Mouse (Mus musculus): ENCODE data around the gene Shisal1. TPM values are rescaled to one million over a fixed set of nuclear protein-coding genes. Genes with fewer than 3 reads are reported as not detected.

Shisal1 gene
- polyA plus RNA-seq, 1 experiment = 0.30 TPM

GRCm38 (mm10) chr15:84393341-84393740, 53.6 kb downstream of the Shisal1 start:
- no peaks in the 10 kb centered on the region for H3K27me3 ChIP-seq (ENCODE audit: control insufficient read depth, insufficient read depth, low read length, poor library complexity, severe bottlenecking)
- no peaks in the 10 kb centered on the region for H3K4me1 ChIP-seq (ENCODE audit: control insufficient read depth, insufficient read depth, low read length)
- H3K27ac ChIP-seq (ENCODE audit: insufficient read depth, low read length) = no peak overlapping the region
- H3K4me3 ChIP-seq (ENCODE audit: low read depth, low read length) = no peak overlapping the region
- no peaks in the 10 kb centered on the region for H3K36me3 ChIP-seq (ENCODE audit: control insufficient read depth, insufficient read depth, low read length, poor library complexity, severe bottlenecking)
- H3K9me3 ChIP-seq (replicated peaks; ENCODE audit: control insufficient read depth, insufficient read depth, low read length, poor library complexity, severe bottlenecking) = no peaks in the 10 kb centered on the region
- no peak overlapping the region for H3K9ac ChIP-seq (ENCODE audit: low read depth, poor library complexity, severe bottlenecking)
- TF ChIP-seq POLR2A (IDR thresholded peaks at IDR 0.05; ENCODE audit: insufficient read depth, low read length) (no peak), CTCF (IDR thresholded peaks at IDR 0.05; ENCODE audit: low read depth, low read length) (peak; percentile 76)

GRCm38 (mm10) chr15:84392840-84393239, 54.1 kb downstream of the Shisal1 start:
- Histone ChIP-seq H3K27ac (ENCODE audit: insufficient read depth, low read length) (no peak overlapping the region), H3K27me3 (ENCODE audit: control insufficient read depth, insufficient read depth, low read length, poor library complexity, severe bottlenecking) (no peaks in the 10 kb centered on the region), H3K4me3 (ENCODE audit: low read depth, low read length) (no peak overlapping the region), H3K36me3 (ENCODE audit: control insufficient read depth, insufficient read depth, low read length, poor library complexity, severe bottlenecking) (no peaks in the 10 kb centered on the region), H3K9me3 (replicated peaks; ENCODE audit: control insufficient read depth, insufficient read depth, low read length, poor library complexity, severe bottlenecking) (no peaks in the 10 kb centered on the region), H3K9ac (ENCODE audit: low read depth, poor library complexity, severe bottlenecking) (no peak overlapping the region), H3K4me1 (ENCODE audit: control insufficient read depth, insufficient read depth, low read length) (no peaks in the 10 kb centered on the region)
- TF ChIP-seq CTCF (IDR thresholded peaks at IDR 0.05; ENCODE audit: low read depth, low read length) (no peak), POLR2A (IDR thresholded peaks at IDR 0.05; ENCODE audit: insufficient read depth, low read length) (no peak), EP300 (IDR thresholded peaks at IDR 0.05; ENCODE audit: insufficient read depth, low read depth, low read length) (no peak)

DNA sequence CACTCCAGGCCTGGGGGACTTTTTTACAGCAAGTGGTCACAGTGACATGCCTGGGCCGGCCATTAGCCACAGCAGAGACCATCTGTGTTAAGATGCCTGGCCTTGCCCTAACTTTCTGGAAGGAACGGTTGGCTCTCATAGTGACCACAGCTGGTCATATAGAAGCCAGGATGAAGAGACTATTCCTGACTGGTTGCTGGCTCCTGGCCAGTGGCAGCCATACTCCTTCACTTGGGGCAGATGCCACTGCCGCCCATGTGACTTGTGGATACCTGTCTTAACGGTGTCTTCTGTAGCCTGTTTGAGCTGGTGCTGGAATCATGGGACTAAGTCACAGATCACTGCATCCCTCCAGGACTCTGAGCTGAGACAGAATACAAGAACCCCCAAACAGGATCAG, 54.8 kb downstream of the Shisal1 start:
- H3K4me3 ChIP-seq (ENCODE audit: low read depth, low read length) = no peak overlapping the region
- no peaks in the 10 kb centered on the region for H3K9me3 ChIP-seq (replicated peaks; ENCODE audit: control insufficient read depth, insufficient read depth, low read length, poor library complexity, severe bottlenecking)
- H3K4me1 ChIP-seq (ENCODE audit: control insufficient read depth, insufficient read depth, low read length) = no peaks in the 10 kb centered on the region
- H3K9ac ChIP-seq (ENCODE audit: low read depth, poor library complexity, severe bottlenecking) = no peak overlapping the region
- TF ChIP-seq EP300 (IDR thresholded peaks at IDR 0.05; ENCODE audit: insufficient read depth, low read depth, low read length) = no peak
- TF ChIP-seq CTCF (IDR thresholded peaks at IDR 0.05; ENCODE audit: low read depth, low read length) = no peak
- no peak for TF ChIP-seq POLR2A (IDR thresholded peaks at IDR 0.05; ENCODE audit: insufficient read depth, low read length)
- H3K36me3 ChIP-seq (ENCODE audit: control insufficient read depth, insufficient read depth, low read length, poor library complexity, severe bottlenecking) = no peaks in the 10 kb centered on the region
- H3K27ac ChIP-seq (ENCODE audit: insufficient read depth, low read length) = no peak overlapping the region
- no peaks in the 10 kb centered on the region for H3K27me3 ChIP-seq (ENCODE audit: control insufficient read depth, insufficient read depth, low read length, poor library complexity, severe bottlenecking)

DNA sequence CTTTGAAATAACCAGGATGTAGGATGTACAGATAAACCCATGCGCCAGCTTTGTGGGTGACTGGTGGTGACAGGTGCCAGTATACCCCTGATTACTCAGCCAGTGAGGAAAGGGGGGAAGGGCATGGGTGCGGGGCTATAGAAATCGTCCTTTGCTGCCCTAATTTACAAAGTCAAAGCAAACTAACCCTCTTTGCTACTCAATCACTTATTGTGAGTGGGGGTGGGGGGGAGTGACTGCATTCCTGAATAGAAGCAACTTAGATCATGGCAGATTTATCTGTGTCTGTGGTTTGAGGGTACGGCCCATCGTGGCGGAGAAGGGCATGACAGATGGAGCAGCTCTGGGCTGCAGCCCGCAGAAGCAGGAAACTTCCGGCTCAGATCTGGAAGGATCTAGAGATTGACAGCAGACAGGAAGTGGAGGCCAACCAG, 58.2 kb downstream of the Shisal1 start:
- no peaks in the 10 kb centered on the region for H3K36me3 ChIP-seq (ENCODE audit: control insufficient read depth, insufficient read depth, low read length, poor library complexity, severe bottlenecking)
- H3K9me3 ChIP-seq (replicated peaks; ENCODE audit: control insufficient read depth, insufficient read depth, low read length, poor library complexity, severe bottlenecking) = no peaks in the 10 kb centered on the region
- no peak overlapping the region for H3K27ac ChIP-seq (ENCODE audit: insufficient read depth, low read length)
- H3K4me3 ChIP-seq (ENCODE audit: low read depth, low read length) = no peak overlapping the region
- H3K27me3 ChIP-seq (ENCODE audit: control insufficient read depth, insufficient read depth, low read length, poor library complexity, severe bottlenecking) = no peaks in the 10 kb centered on the region
- TF ChIP-seq POLR2A (IDR thresholded peaks at IDR 0.05; ENCODE audit: insufficient read depth, low read length) = no peak
- TF ChIP-seq CTCF (IDR thresholded peaks at IDR 0.05; ENCODE audit: low read depth, low read length) = no peak
- TF ChIP-seq EP300 (IDR thresholded peaks at IDR 0.05; ENCODE audit: insufficient read depth, low read depth, low read length) = no peak
- H3K4me1 ChIP-seq (ENCODE audit: control insufficient read depth, insufficient read depth, low read length) = no peaks in the 10 kb centered on the region
- H3K9ac ChIP-seq (ENCODE audit: low read depth, poor library complexity, severe bottlenecking) = no peak overlapping the region

DNA sequence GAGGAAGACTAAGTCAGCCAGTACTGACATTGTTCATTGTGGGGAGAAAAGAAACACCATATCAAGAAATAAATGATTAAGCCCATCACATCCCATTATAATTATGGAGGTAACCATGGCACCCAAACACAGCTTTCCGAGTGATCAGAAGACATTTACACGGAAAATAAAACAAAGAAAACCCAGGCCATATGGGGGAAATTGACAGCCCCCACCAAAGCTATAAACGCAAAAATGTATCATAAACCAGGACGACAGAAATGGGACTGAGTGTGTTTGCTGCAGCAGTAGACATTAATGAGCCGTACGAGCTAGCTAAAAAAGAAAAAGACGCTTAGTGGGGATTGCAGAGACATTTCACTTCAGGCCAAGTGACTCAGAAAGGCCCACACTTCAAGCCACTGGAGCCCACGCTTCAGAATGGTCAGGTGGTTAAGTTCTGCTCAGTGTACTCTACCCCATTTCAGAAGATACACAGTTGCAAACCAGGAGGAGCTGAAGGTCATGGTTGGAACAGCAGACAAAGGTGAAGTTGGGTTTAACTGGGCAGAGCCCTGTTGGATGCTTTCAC, 60.8 kb downstream of the Shisal1 start:
- Histone ChIP-seq H3K9me3 (replicated peaks; ENCODE audit: control insufficient read depth, insufficient read depth, low read length, poor library complexity, severe bottlenecking) (no peaks in the 10 kb centered on the region), H3K4me1 (ENCODE audit: control insufficient read depth, insufficient read depth, low read length) (no peaks in the 10 kb centered on the region), H3K27ac (ENCODE audit: insufficient read depth, low read length) (no peak overlapping the region), H3K4me3 (ENCODE audit: low read depth, low read length) (no peak overlapping the region), H3K36me3 (ENCODE audit: control insufficient read depth, insufficient read depth, low read length, poor library complexity, severe bottlenecking) (no peaks in the 10 kb centered on the region), H3K9ac (ENCODE audit: low read depth, poor library complexity, severe bottlenecking) (no peak overlapping the region), H3K27me3 (ENCODE audit: control insufficient read depth, insufficient read depth, low read length, poor library complexity, severe bottlenecking) (no peaks in the 10 kb centered on the region)
- TF ChIP-seq EP300 (IDR thresholded peaks at IDR 0.05; ENCODE audit: insufficient read depth, low read depth, low read length) (no peak), POLR2A (IDR thresholded peaks at IDR 0.05; ENCODE audit: insufficient read depth, low read length) (no peak), CTCF (IDR thresholded peaks at IDR 0.05; ENCODE audit: low read depth, low read length) (no peak)

GRCm38 (mm10) chr15:84384066-84384465, 62.8 kb downstream of the Shisal1 start:
- H3K27me3 ChIP-seq (ENCODE audit: control insufficient read depth, insufficient read depth, low read length, poor library complexity, severe bottlenecking) = no peaks in the 10 kb centered on the region
- no peak overlapping the region for H3K9ac ChIP-seq (ENCODE audit: low read depth, poor library complexity, severe bottlenecking)
- TF ChIP-seq EP300 (IDR thresholded peaks at IDR 0.05; ENCODE audit: insufficient read depth, low read depth, low read length) (no peak), CTCF (IDR thresholded peaks at IDR 0.05; ENCODE audit: low read depth, low read length) (no peak)
- no peaks in the 10 kb centered on the region for H3K4me1 ChIP-seq (ENCODE audit: control insufficient read depth, insufficient read depth, low read length)
- H3K27ac ChIP-seq (ENCODE audit: insufficient read depth, low read length) = no peak overlapping the region
- H3K4me3 ChIP-seq (ENCODE audit: low read depth, low read length) = no peak overlapping the region
- H3K9me3 ChIP-seq (replicated peaks; ENCODE audit: control insufficient read depth, insufficient read depth, low read length, poor library complexity, severe bottlenecking) = no peaks in the 10 kb centered on the region
- H3K36me3 ChIP-seq (ENCODE audit: control insufficient read depth, insufficient read depth, low read length, poor library complexity, severe bottlenecking) = no peaks in the 10 kb centered on the region

Data from ES-Bruce4 (cell line).